Mouse (Mus musculus) testis, adult 2 months (tissue): Measurements from ENCODE around the gene Prepl. TPM values are rescaled to one million over a fixed set of nuclear protein-coding genes. Genes with fewer than 3 reads are reported as not detected.

ENCODE experiments used
- H3K27ac ChIP-seq: fragments of 200-500 bp; 2 replicates; pipeline ENCODE4 v1.5.1; 2012; ENCODE audit warnings: low read depth, low read length; ENCODE audit not compliant: control insufficient read depth, insufficient read depth
- H3K27me3 ChIP-seq: fragments of 200-500 bp; 2 replicates; pipeline ENCODE4 v1.6.1; 2012; ENCODE audit warnings: mild to moderate bottlenecking, low read length, moderate library complexity; ENCODE audit not compliant: control insufficient read depth, insufficient read depth
- H3K36me3 ChIP-seq: fragments of 200-500 bp; 2 replicates; pipeline ENCODE4 v1.6.1; 2012; ENCODE audit warnings: mild to moderate bottlenecking, low read length; ENCODE audit not compliant: control insufficient read depth, insufficient read depth
- H3K4me1 ChIP-seq: fragments of 200-500 bp; 2 replicates; pipeline ENCODE4 v1.6.1; 2012; ENCODE audit warnings: low read length; ENCODE audit not compliant: control insufficient read depth, insufficient read depth
- H3K4me3 ChIP-seq: fragments of 200-500 bp; 2 replicates; pipeline ENCODE4 v1.5.1; 2012; ENCODE audit warnings: low read depth, mild to moderate bottlenecking, low read length, moderate library complexity, mixed read lengths; ENCODE audit not compliant: control insufficient read depth
- CTCF ChIP-seq: fragments of 200-500 bp; IDR thresholded peaks from 2 replicates; pipeline ENCODE4 v1.5.1; 2012; ENCODE audit warnings: low read depth, mild to moderate bottlenecking, inconsistent platforms, low read length, moderate library complexity; ENCODE audit not compliant: control insufficient read depth, insufficient read depth, insufficient replicate concordance
- POLR2A ChIP-seq: fragments of 200-500 bp; IDR thresholded peaks from 2 replicates; pipeline ENCODE4 v1.6.1; 2012; ENCODE audit warnings: low read depth, mild to moderate bottlenecking, inconsistent platforms, low read length, moderate library complexity; ENCODE audit not compliant: control insufficient read depth
- polyA plus RNA-seq: library from polyadenylated mRNA; depleted of rRNA; stranded (reverse); fragments of >200 nt; gene quantifications from 2 replicates; pipeline ENCODE4 v1.2.3, GENCODE M21; 2012

Prepl gene
- polyA plus RNA-seq, 1 experiment = 15.2 TPM

DNA sequence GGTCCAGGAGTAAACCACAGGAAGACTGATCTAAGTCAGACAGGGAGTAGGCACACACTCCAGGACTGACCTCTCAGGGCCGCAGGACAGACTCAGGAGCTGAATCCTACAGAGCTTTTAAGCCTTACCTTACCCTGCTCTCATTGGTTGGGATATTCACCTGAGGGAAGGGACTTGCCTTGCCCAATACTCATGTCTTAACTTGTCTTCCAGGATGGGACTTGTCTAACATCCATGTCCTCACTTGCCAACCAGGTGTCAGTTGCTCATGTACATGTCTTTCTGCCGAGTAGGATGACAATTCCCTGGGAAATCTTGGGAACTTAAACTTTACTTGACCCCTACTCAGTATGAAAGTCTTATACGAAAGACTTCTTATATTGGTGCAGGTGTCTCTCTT is 10.2 kb upstream of the Prepl start:
- Histone ChIP-seq H3K36me3 (no peaks in the 10 kb centered on the region), H3K27me3 (no peaks in the 10 kb centered on the region), H3K4me3 (no peak overlapping the region), H3K27ac (no peak overlapping the region), H3K4me1 (no peaks in the 10 kb centered on the region)
- TF ChIP-seq POLR2A (no peak), CTCF (no peak)

- Histone ChIP-seq H3K27me3 (no peaks in the 10 kb centered on the region), H3K4me1 (no peaks in the 10 kb centered on the region), H3K27ac (no peak overlapping the region), H3K36me3 (no peaks in the 10 kb centered on the region), H3K4me3 (no peak overlapping the region)
- TF ChIP-seq POLR2A (no peak), CTCF (no peak)
These were observed 8.8 kb upstream of the Prepl start for GRCm38 (mm10) chr17:85098677-85099323.

GRCm38 (mm10) chr17:85096396-85096795 is 6.4 kb upstream of the Prepl start:
- no peak overlapping the region for H3K4me3 ChIP-seq
- no peak overlapping the region for H3K27ac ChIP-seq
- no peaks in the 10 kb centered on the region for H3K27me3 ChIP-seq
- TF ChIP-seq POLR2A (no peak), CTCF (no peak)
- H3K4me1 ChIP-seq = no peaks in the 10 kb centered on the region
- H3K36me3 ChIP-seq = no peaks in the 10 kb centered on the region

- Histone ChIP-seq H3K27me3 (no peaks in the 10 kb centered on the region), H3K4me3 (peak overlapping the region; percentile 25; the same call in 1 of the 2 replicates), H3K36me3 (no peaks in the 10 kb centered on the region), H3K27ac (no peak overlapping the region), H3K4me1 (peaks cover 2% of the 10 kb centered on the region; the same call in 1 of the 2 replicates)
- TF ChIP-seq POLR2A = no peak
These were observed 1.7 kb upstream of the Prepl start for GRCm38 (mm10) chr17:85091762-85092161.

- no peak for TF ChIP-seq POLR2A
- no peak for TF ChIP-seq CTCF
- Histone ChIP-seq H3K27ac (peak overlapping the region; percentile 88), H3K4me3 (peak overlapping the region; percentile 92), H3K36me3 (no peaks in the 10 kb centered on the region), H3K27me3 (no peaks in the 10 kb centered on the region), H3K4me1 (peaks cover 2% of the 10 kb centered on the region; the same call in 1 of the 2 replicates)
These were observed 420 bp downstream of the Prepl start for GRCm38 (mm10) chr17:85089621-85090020.

- Histone ChIP-seq H3K27ac (no peak overlapping the region), H3K4me1 (peaks cover 2% of the 10 kb centered on the region; the same call in 1 of the 2 replicates), H3K4me3 (peak overlapping the region; percentile 39), H3K27me3 (no peaks in the 10 kb centered on the region), H3K36me3 (no peaks in the 10 kb centered on the region)
- TF ChIP-seq POLR2A (no peak), CTCF (no peak)
These were observed 1.0 kb downstream of the Prepl start for GRCm38 (mm10) chr17:85089011-85089410.

- Histone ChIP-seq H3K4me1 (peaks cover 2% of the 10 kb centered on the region; the same call in 1 of the 2 replicates), H3K36me3 (no peaks in the 10 kb centered on the region)
These were observed 1.6 kb downstream of the Prepl start for GRCm38 (mm10) chr17:85088401-85088800.

More at GRCm38 (mm10) chr17:85088401-85088800, 1.6 kb downstream of the Prepl start:
- TF ChIP-seq CTCF (no peak), POLR2A (no peak)
- Histone ChIP-seq H3K27ac (no peak overlapping the region), H3K4me3 (no peak overlapping the region), H3K27me3 (no peaks in the 10 kb centered on the region)
